Comparison of ENCODE assay signal across 7 mouse cellular contexts in the genomic region with DNA sequence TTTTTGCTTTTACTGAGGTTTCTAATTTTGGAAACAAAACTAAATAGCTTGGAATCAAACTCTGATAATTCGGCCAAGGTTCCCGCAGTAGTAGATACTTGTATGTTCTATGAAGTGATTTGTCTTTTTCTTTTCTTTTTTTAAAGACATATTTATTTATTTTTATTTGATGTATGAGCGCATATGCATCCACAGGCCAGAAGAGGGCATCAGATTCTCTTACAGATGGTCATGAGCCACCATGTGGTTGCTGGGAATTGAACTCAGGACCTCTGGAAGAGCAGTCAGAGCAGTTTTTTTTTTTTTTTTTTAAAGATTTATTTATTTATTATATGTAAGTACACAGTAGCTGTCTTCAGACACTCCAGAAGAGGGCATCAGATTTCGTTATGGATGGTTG. TPM values are rescaled to one million over a fixed set of nuclear protein-coding genes. Genes with fewer than 3 reads are reported as not detected.
DNase-seq lines count a peak whose midpoint lies in the region; ATAC-seq and TF ChIP-seq lines count a peak whose summit lies in the region.
"Not testable (repeated sequence)": the region's sequence is repeated elsewhere in the genome, so short reads cannot be mapped to it uniquely, and the experiment has no call there.

No protein-coding gene starts in this region.

- H3K9me3 ChIP-seq in forebrain, postnatal 0 days (ENCODE audit: low read length); intestine, postnatal 0 days (ENCODE audit: control insufficient read depth); lung, embryonic 14.5 days (ENCODE audit: low read depth, low read length); midbrain, embryonic 11.5 days (ENCODE audit: control insufficient read depth, low read length); stomach, postnatal 0 days (ENCODE audit: control insufficient read depth, low read length): not testable (repeated sequence)

- 91% methylated on average over 4 of the region's 4 CpGs for WGBS in forebrain, postnatal 0 days
- WGBS in intestine, postnatal 0 days: 84% methylated on average over 4 of the region's 4 CpGs
- WGBS in lung, embryonic 14.5 days: 78% methylated on average over 4 of the region's 4 CpGs
- 90% methylated on average over 4 of the region's 4 CpGs for WGBS in midbrain, embryonic 11.5 days
- WGBS in stomach, postnatal 0 days: 68% methylated on average over 4 of the region's 4 CpGs

- H3K27ac ChIP-seq in forebrain, postnatal 0 days (ENCODE audit: low read depth, low read length); intestine, postnatal 0 days (ENCODE audit: low read depth, low read length); left cerebral cortex, adult 2 months; lung, embryonic 14.5 days (ENCODE audit: low read depth); midbrain, embryonic 11.5 days (ENCODE audit: low read depth, low read length); stomach, postnatal 0 days (replicated peaks): not testable (repeated sequence)

- peak; percentile 21; the same call in 1 of the 2 replicates for TF ChIP-seq CTCF in forebrain, postnatal 0 days (IDR thresholded peaks at IDR 0.05; ENCODE audit: low read depth)
- peak; percentile 36; the same call in 1 of the 2 replicates for TF ChIP-seq CTCF in intestine, postnatal 0 days (IDR thresholded peaks at IDR 0.05; ENCODE audit: low read depth)
- TF ChIP-seq CTCF in left cerebral cortex, adult 2 months (IDR thresholded peaks at IDR 0.05): peak; percentile 29
- TF ChIP-seq CTCF in lung, embryonic 14.5 days (IDR thresholded peaks at IDR 0.05; ENCODE audit: low read depth): peak; percentile 14; the same call in 1 of the 2 replicates
- TF ChIP-seq CTCF in stomach, postnatal 0 days (IDR thresholded peaks at IDR 0.05; ENCODE audit: low read depth): peak; percentile 43

- not testable (repeated sequence) for H3K9ac ChIP-seq in forebrain, postnatal 0 days; intestine, postnatal 0 days (ENCODE audit: low read depth, low read length); lung, embryonic 14.5 days; midbrain, embryonic 11.5 days (ENCODE audit: low read length); stomach, postnatal 0 days (ENCODE audit: low read length)

- H3K27me3 ChIP-seq in forebrain, postnatal 0 days (ENCODE audit: insufficient read depth, low read length); intestine, postnatal 0 days (replicated peaks; ENCODE audit: control insufficient read depth, insufficient read depth, low read length); lung, embryonic 14.5 days (ENCODE audit: insufficient read depth, low read length); midbrain, embryonic 11.5 days (ENCODE audit: control insufficient read depth, insufficient read depth, low read length); stomach, postnatal 0 days (ENCODE audit: control insufficient read depth, insufficient read depth, low read length): not testable (repeated sequence)

- not testable (repeated sequence) for H3K4me1 ChIP-seq in forebrain, postnatal 0 days (ENCODE audit: insufficient read depth); intestine, postnatal 0 days (replicated peaks; ENCODE audit: control insufficient read depth, insufficient read depth, low read length); lung, embryonic 14.5 days (ENCODE audit: insufficient read depth); midbrain, embryonic 11.5 days (ENCODE audit: control insufficient read depth, insufficient read depth, low read length); stomach, postnatal 0 days (replicated peaks; ENCODE audit: control insufficient read depth, insufficient read depth)

- not testable (repeated sequence) for H3K4me2 ChIP-seq in forebrain, postnatal 0 days (ENCODE audit: low read depth); intestine, postnatal 0 days (replicated peaks; ENCODE audit: low read depth); lung, embryonic 14.5 days; midbrain, embryonic 11.5 days; stomach, postnatal 0 days (replicated peaks; ENCODE audit: low read depth)

- not testable (repeated sequence) for H3K4me3 ChIP-seq in forebrain, postnatal 0 days (ENCODE audit: low read depth, low read length); intestine, postnatal 0 days (ENCODE audit: low read depth, low read length); left cerebral cortex, adult 2 months; lung, embryonic 14.5 days (ENCODE audit: low read depth, low read length); midbrain, embryonic 11.5 days (ENCODE audit: low read depth, low read length); stomach, postnatal 0 days (ENCODE audit: low read depth, low read length)

- not testable (repeated sequence) for TF ChIP-seq EP300 in stomach, postnatal 0 days (optimal IDR thresholded peaks at IDR 0.05)

- H3K36me3 ChIP-seq in forebrain, postnatal 0 days (ENCODE audit: insufficient read depth): peaks cover 25% of the 10 kb centered on the region
- peaks cover 22% of the 10 kb centered on the region; the same call in 1 of the 2 replicates for H3K36me3 ChIP-seq in intestine, postnatal 0 days (ENCODE audit: control insufficient read depth, insufficient read depth)
- peaks cover 37% of the 10 kb centered on the region for H3K36me3 ChIP-seq in lung, embryonic 14.5 days (ENCODE audit: insufficient read depth)
- H3K36me3 ChIP-seq in midbrain, embryonic 11.5 days (ENCODE audit: control insufficient read depth, insufficient read depth, low read length): peaks cover 12% of the 10 kb centered on the region; the same call in 1 of the 2 replicates
- H3K36me3 ChIP-seq in stomach, postnatal 0 days (ENCODE audit: control insufficient read depth, insufficient read depth, low read length): not testable (repeated sequence)

- ATAC-seq in CD4-positive, CD25-positive, alpha-beta regulatory T cell, adult 4 months: peak; percentile 34
- ATAC-seq in forebrain, postnatal 0 days; intestine, postnatal 0 days; lung, embryonic 14.5 days (ENCODE audit: insufficient read depth); midbrain, embryonic 11.5 days (ENCODE audit: low FRiP score); stomach, postnatal 0 days (ENCODE audit: low FRiP score, low TSS enrichment): not testable (repeated sequence)

- intact Hi-C loops in left cerebral cortex, adult 2 months (cut with DNase I): not testable (repeated sequence)

- not testable (repeated sequence) for DNase-seq in forebrain, postnatal 0 days; left cerebral cortex, adult 2 months (ENCODE audit: extremely low spot score in 1 of 2, low spot score in 2 of 2); lung, embryonic 14.5 days; stomach, postnatal 0 days (ENCODE audit: low spot score)
- DNase-seq in midbrain, embryonic 11.5 days (ENCODE audit: low spot score, missing footprints): peak; percentile 21

RNA-seq across cellular contexts. Expression of a gene that starts 25.5 kb away (rescaled TPM):
- 10 to 100 TPM; 25.1 to 38.1 TPM for polyA plus RNA-seq in CD4-positive, CD25-positive, alpha-beta regulatory T cell, adult 4 months (2017; shearing (Covaris generic))
- total RNA-seq in forebrain, postnatal 0 days (2014; rRNA removed): 192 and 194 TPM in 2 replicates
- polyA plus RNA-seq in forebrain, postnatal 0 days (2015; fragmentation: Nextera tagmentation; extraction: Ambion mirVana): 61.7 and 69.9 TPM in 2 replicates
- polyA plus RNA-seq in intestine, postnatal 0 days (2015; fragmentation: Nextera tagmentation; extraction: Ambion mirVana): 73.1 and 73.8 TPM in 2 replicates
- total RNA-seq in left cerebral cortex, adult 2 months (2021): 100 to 1,000 TPM; 314 to 334 TPM
- 64.9 and 65.1 TPM in 2 replicates for polyA plus RNA-seq in lung, embryonic 14.5 days (2014; fragmentation: Nextera tagmentation; extraction: Ambion mirVana)
- 70.6 and 77.5 TPM in 2 replicates for polyA plus RNA-seq in midbrain, embryonic 11.5 days (2014; fragmentation: Nextera tagmentation; extraction: Ambion mirVana)
- 51.2 and 55.0 TPM in 2 replicates for polyA plus RNA-seq in stomach, postnatal 0 days (2015; fragmentation: Nextera tagmentation; extraction: Ambion mirVana)
